ENCODE assay signal across 25 mouse cellular contexts in the genomic region with DNA sequence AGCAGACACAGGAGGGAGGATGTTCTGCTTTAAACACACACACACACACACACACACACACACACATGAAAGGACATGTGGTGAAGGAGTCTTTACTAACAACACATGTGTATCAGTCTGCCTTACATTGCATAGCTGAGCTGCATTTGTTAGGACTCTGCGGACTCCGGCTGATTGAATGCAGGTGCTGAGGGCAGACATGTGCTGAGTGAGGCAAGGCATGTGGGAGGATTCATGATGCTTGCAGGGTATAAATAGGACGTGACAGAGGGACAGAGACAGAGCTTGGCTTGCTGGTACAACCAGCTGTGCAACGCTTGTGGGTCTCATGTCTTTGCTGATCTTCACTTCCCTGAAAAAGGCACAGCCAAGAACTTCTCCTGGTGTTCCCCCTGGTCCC. TPM values are rescaled to one million over a fixed set of nuclear protein-coding genes. Genes with fewer than 3 reads are reported as not detected.
DNase-seq lines count a peak whose midpoint lies in the region; ATAC-seq and TF ChIP-seq lines count a peak whose summit lies in the region.
"Had no signal": no experiment of that assay in that cellular context is flagged by ENCODE, and none has a peak within 500 bp of the region (broad histone marks: within the 10 kb centered on the region; RNA-seq: fewer than 3 reads in every experiment).

No protein-coding gene starts in this region.

- no peak overlapping the region for H3K4me3 ChIP-seq in hindbrain, embryonic 11.5 days (ENCODE audit: low read depth, low read length)
- no peak overlapping the region for H3K4me3 ChIP-seq in hindbrain, postnatal 0 days (ENCODE audit: low read length)
- H3K4me3 ChIP-seq in embryonic facial prominence, embryonic 10.5 days: no peak overlapping the region
- H3K4me3 ChIP-seq in limb, embryonic 11.5 days (ENCODE audit: low read depth, low read length): no peak overlapping the region
- H3K4me3 ChIP-seq: forebrain, embryonic 10.5 days; heart, embryonic 10.5 days had no signal

- H3K4me1 ChIP-seq in hindbrain, embryonic 11.5 days (replicated peaks; ENCODE audit: control insufficient read depth, insufficient read depth, low read length): no peaks in the 10 kb centered on the region
- no peaks in the 10 kb centered on the region for H3K4me1 ChIP-seq in hindbrain, postnatal 0 days (ENCODE audit: insufficient read depth, low read length)
- peaks cover 38% of the 10 kb centered on the region for H3K4me1 ChIP-seq in embryonic facial prominence, embryonic 10.5 days
- H3K4me1 ChIP-seq in limb, embryonic 11.5 days (ENCODE audit: control insufficient read depth, insufficient read depth, low read length): peaks cover 7% of the 10 kb centered on the region; the same call in 1 of the 2 replicates

- no peak for TF ChIP-seq CTCF in hindbrain, postnatal 0 days (IDR thresholded peaks at IDR 0.05; ENCODE audit: low read depth)

- no peaks in the 10 kb centered on the region for H3K36me3 ChIP-seq in hindbrain, embryonic 11.5 days (ENCODE audit: control insufficient read depth, insufficient read depth, low read length)
- no peaks in the 10 kb centered on the region for H3K36me3 ChIP-seq in hindbrain, postnatal 0 days (ENCODE audit: insufficient read depth, low read length)
- H3K36me3 ChIP-seq in embryonic facial prominence, embryonic 10.5 days (replicated peaks): no peaks in the 10 kb centered on the region
- H3K36me3 ChIP-seq in limb, embryonic 11.5 days (ENCODE audit: control insufficient read depth, insufficient read depth, low read length): no peaks in the 10 kb centered on the region
- H3K36me3 ChIP-seq: forebrain, embryonic 10.5 days; heart, embryonic 10.5 days had no signal

- no peak overlapping the region for H3K4me2 ChIP-seq in hindbrain, embryonic 11.5 days (replicated peaks; ENCODE audit: low read depth, low read length)
- H3K4me2 ChIP-seq in hindbrain, postnatal 0 days (ENCODE audit: low read depth, low read length): no peak overlapping the region
- H3K4me2 ChIP-seq in limb, embryonic 11.5 days (ENCODE audit: low read depth, severe bottlenecking): no peak overlapping the region

- peak; percentile 7 for DNase-seq in hindbrain, embryonic 11.5 days (ENCODE audit: low spot score)
- DNase-seq in hindbrain, postnatal 0 days (ENCODE audit: low spot score): no peak
- peak; percentile 11 for DNase-seq in NIH3T3 (ENCODE audit: low read depth)
- peak; percentile 68 for DNase-seq in embryonic facial prominence, embryonic 10.5 days (ENCODE audit: low spot score)
- peak; percentile 67 for DNase-seq in limb, embryonic 11.5 days (ENCODE audit: low spot score)
- no peak for DNase-seq in lung, adult 18-20 months
- no peak for DNase-seq in B cell, adult 2 months
- no peak for DNase-seq in lung, postnatal 25 days (ENCODE audit: low spot score)
- DNase-seq: adrenal gland, postnatal 25 days; cerebellum, adult 2 months; gastrocnemius, postnatal 36 days; heart, postnatal 4 days; kidney, adult 2 months; kidney, postnatal 14 days; left cerebral cortex, postnatal 4 days; thymus, postnatal 14 days had no signal

- no peaks in the 10 kb centered on the region for H3K27me3 ChIP-seq in hindbrain, embryonic 11.5 days (ENCODE audit: control insufficient read depth, insufficient read depth, low read length)
- H3K27me3 ChIP-seq in hindbrain, postnatal 0 days (ENCODE audit: insufficient read depth, low read length): no peaks in the 10 kb centered on the region
- no peaks in the 10 kb centered on the region for H3K27me3 ChIP-seq in embryonic facial prominence, embryonic 10.5 days (replicated peaks; ENCODE audit: low read depth, poor library complexity, severe bottlenecking)
- no peaks in the 10 kb centered on the region for H3K27me3 ChIP-seq in limb, embryonic 11.5 days (ENCODE audit: control insufficient read depth, insufficient read depth, low read length)

- no peak overlapping the region for H3K27ac ChIP-seq in hindbrain, embryonic 11.5 days (ENCODE audit: low read depth, low read length)
- no peak overlapping the region for H3K27ac ChIP-seq in hindbrain, postnatal 0 days
- peak overlapping the region; percentile 51 for H3K27ac ChIP-seq in embryonic facial prominence, embryonic 10.5 days (replicated peaks)
- no peak overlapping the region for H3K27ac ChIP-seq in limb, embryonic 11.5 days (replicated peaks; ENCODE audit: low read depth, low read length)
- H3K27ac ChIP-seq: forebrain, embryonic 10.5 days; liver, embryonic 14.5 days had no signal

- 69% methylated on average over 4 of the region's 4 CpGs for WGBS in hindbrain, embryonic 11.5 days
- 67% methylated on average over 4 of the region's 4 CpGs for WGBS in hindbrain, postnatal 0 days
- 63% methylated on average over 4 of the region's 4 CpGs for WGBS in embryonic facial prominence, embryonic 10.5 days
- 42% methylated on average over 4 of the region's 4 CpGs for WGBS in limb, embryonic 11.5 days

- no peak for ATAC-seq in hindbrain, embryonic 11.5 days (ENCODE audit: low FRiP score)
- ATAC-seq in hindbrain, postnatal 0 days: no peak
- ATAC-seq in limb, embryonic 11.5 days (ENCODE audit: insufficient number of reproducible peaks, low FRiP score, low TSS enrichment, low read depth): 0 out of 2 replicates have a peak, but pooled peaks have one; percentile 54
- ATAC-seq: activated CD4-positive, CD25-positive, alpha-beta regulatory T cell, adult 4 months; lung, postnatal 0 days; Patski had no signal

- no peak overlapping the region for H3K9ac ChIP-seq in hindbrain, embryonic 11.5 days (ENCODE audit: low read depth, low read length)
- no peak overlapping the region for H3K9ac ChIP-seq in hindbrain, postnatal 0 days (replicated peaks; ENCODE audit: low read length)
- no peak overlapping the region for H3K9ac ChIP-seq in limb, embryonic 11.5 days (ENCODE audit: low read length)
- H3K9ac ChIP-seq: liver, embryonic 14.5 days had no signal

- no peaks in the 10 kb centered on the region for H3K9me3 ChIP-seq in hindbrain, embryonic 11.5 days (ENCODE audit: control insufficient read depth, low read length)
- H3K9me3 ChIP-seq in hindbrain, postnatal 0 days (ENCODE audit: low read length): no peaks in the 10 kb centered on the region
- H3K9me3 ChIP-seq in embryonic facial prominence, embryonic 10.5 days: no peaks in the 10 kb centered on the region; the same call in 1 of the 2 replicates
- no peaks in the 10 kb centered on the region; the same call in 1 of the 2 replicates for H3K9me3 ChIP-seq in limb, embryonic 11.5 days (ENCODE audit: control insufficient read depth, low read length)
- H3K9me3 ChIP-seq: forebrain, embryonic 10.5 days; heart, embryonic 10.5 days had no signal

RNA-seq across cellular contexts. Expression of a gene that starts 34.5 kb away (rescaled TPM):
- polyA plus RNA-seq in hindbrain, embryonic 11.5 days (2014; fragmentation: Nextera tagmentation; extraction: Ambion mirVana): 0.19 and 0.61 TPM in 2 replicates
- 0.52 and 0.72 TPM in 2 replicates for total RNA-seq in hindbrain, postnatal 0 days (2014; rRNA removed)
- polyA plus RNA-seq in hindbrain, postnatal 0 days (2015; fragmentation: Nextera tagmentation; extraction: Ambion mirVana): 0.49 and 0.76 TPM in 2 replicates
- polyA plus RNA-seq in embryonic facial prominence, embryonic 10.5 days (2016; fragmentation: Nextera tagmentation; extraction: Ambion mirVana): not detected in 2 replicates
- 1.4 and 1.7 TPM in 2 replicates for polyA plus RNA-seq in limb, embryonic 11.5 days (2014; fragmentation: Nextera tagmentation; extraction: Ambion mirVana)
- total RNA-seq: left cerebral cortex, postnatal 4 days; megakaryocyte-erythroid progenitor cell, adult 5-6 weeks; monocyte, adult 5-6 weeks had no signal
- polyA plus RNA-seq: activated CD4-positive, CD25-positive, alpha-beta regulatory T cell, adult 4 months; forebrain, embryonic 10.5 days; Patski; small intestine, adult 2 months had no signal

Comparison
In these comparisons a context has a peak if more than half of its experiments do, and no peak if none do; other contexts are left out.
1. DNase-seq: peak in hindbrain, embryonic 11.5 days (single experiment), NIH3T3 (single experiment), embryonic facial prominence, embryonic 10.5 days (single experiment) and limb, embryonic 11.5 days (single experiment); none in hindbrain, postnatal 0 days (single experiment), lung, adult 18-20 months (0 of 2), B cell, adult 2 months (0 of 2) and lung, postnatal 25 days (single experiment).